Mouse (Mus musculus): ENCODE results near the gene 1810010H24Rik.
A peak's percentile ranks its signal among the peaks of the same experiment; 100 is the strongest.
"Not testable (repeated sequence)": the region's sequence is repeated elsewhere in the genome, so short reads cannot be mapped to it uniquely, and the experiment has no call there.

1810010H24Rik gene

GRCm38 (mm10) chr11:107025411-107026321 is at the start of gene 1810010H24Rik:
Gene 1810010H24Rik (plus strand): TSS chr11:107025681.
- DNase-seq (ENCODE audit: low read depth, low spot score): no peak

GRCm38 (mm10) chr11:106976194-106976593 is 49.3 kb upstream of the 1810010H24Rik start:
- no peak for DNase-seq (ENCODE audit: low read depth, low spot score)

GRCm38 (mm10) chr11:106980455-106980854 is 45.0 kb upstream of the 1810010H24Rik start:
- no peak for DNase-seq (ENCODE audit: low read depth, low spot score)

- no peak for DNase-seq (ENCODE audit: low read depth, low spot score)
These were observed 43.7 kb upstream of the 1810010H24Rik start for GRCm38 (mm10) chr11:106981787-106982186.

GRCm38 (mm10) chr11:106982351-106982750 is 43.1 kb upstream of the 1810010H24Rik start:
- no peak for DNase-seq (ENCODE audit: low read depth, low spot score)

- not testable (repeated sequence) for DNase-seq (ENCODE audit: low read depth, low spot score)
These were observed 39.4 kb upstream of the 1810010H24Rik start for GRCm38 (mm10) chr11:106985979-106986604.

- DNase-seq (ENCODE audit: low read depth, low spot score): no peak
These were observed 38.1 kb upstream of the 1810010H24Rik start for GRCm38 (mm10) chr11:106987384-106987783.

- DNase-seq (ENCODE audit: low read depth, low spot score): no peak
These were observed 31.0 kb upstream of the 1810010H24Rik start for GRCm38 (mm10) chr11:106994246-106995085.

- DNase-seq (ENCODE audit: low read depth, low spot score): not testable (repeated sequence)
These were observed 29.0 kb upstream of the 1810010H24Rik start for GRCm38 (mm10) chr11:106996492-106996891.

- no peak for DNase-seq (ENCODE audit: low read depth, low spot score)
These were observed 27.5 kb upstream of the 1810010H24Rik start for GRCm38 (mm10) chr11:106997976-106998375.

- DNase-seq (ENCODE audit: low read depth, low spot score): no peak
These were observed 26.8 kb upstream of the 1810010H24Rik start for GRCm38 (mm10) chr11:106998651-106999150.

GRCm38 (mm10) chr11:106999151-106999948 is 26.1 kb upstream of the 1810010H24Rik start, which contains the start of gene Kpna2:
Gene Kpna2 (minus strand): TSS chr11:106999541.
- DNase-seq (ENCODE audit: low read depth, low spot score): peak; percentile 92

- DNase-seq (ENCODE audit: low read depth, low spot score): no peak
These were observed 25.4 kb upstream of the 1810010H24Rik start for GRCm38 (mm10) chr11:106999949-107000513.

GRCm38 (mm10) chr11:107001760-107002675 is 23.5 kb upstream of the 1810010H24Rik start:
- no peak for DNase-seq (ENCODE audit: low read depth, low spot score)

- no peak for DNase-seq (ENCODE audit: low read depth, low spot score)
These were observed 19.9 kb upstream of the 1810010H24Rik start for GRCm38 (mm10) chr11:107005538-107005937.

- no peak for DNase-seq (ENCODE audit: low read depth, low spot score)
These were observed 15.0 kb upstream of the 1810010H24Rik start for GRCm38 (mm10) chr11:107010447-107010846.

GRCm38 (mm10) chr11:107011171-107011570 is 14.3 kb upstream of the 1810010H24Rik start:
- DNase-seq (ENCODE audit: low read depth, low spot score): no peak

- DNase-seq (ENCODE audit: low read depth, low spot score): no peak
These were observed 13.7 kb upstream of the 1810010H24Rik start for GRCm38 (mm10) chr11:107011669-107012323.

Data from brain, embryonic 18.5 days (tissue).